Mouse (Mus musculus) brain, adult 2 months (tissue): ENCODE measurements around the gene Omp.

Experiments
- DNase-seq: peaks from one replicate; pipeline ENCODE4 v3.0.0; 2011; ENCODE audit warnings: low read depth, low spot score

The Omp gene

GRCm38 (mm10) chr7:98103942-98104292, 41.4 kb downstream of the Omp start:
- DNase-seq: no peak

- DNase-seq: peak; percentile 89
Observed at GRCm38 (mm10) chr7:98103002-98103941, 42.0 kb downstream of the Omp start.

- DNase-seq: no peak
Observed at GRCm38 (mm10) chr7:98102488-98102887, 42.8 kb downstream of the Omp start.

GRCm38 (mm10) chr7:98097557-98097956, 47.7 kb downstream of the Omp start:
- no peak for DNase-seq

GRCm38 (mm10) chr7:98095852-98096251, 49.5 kb downstream of the Omp start:
- no peak for DNase-seq
